8 mouse cellular contexts compared by ENCODE assay signal in the genomic region with DNA sequence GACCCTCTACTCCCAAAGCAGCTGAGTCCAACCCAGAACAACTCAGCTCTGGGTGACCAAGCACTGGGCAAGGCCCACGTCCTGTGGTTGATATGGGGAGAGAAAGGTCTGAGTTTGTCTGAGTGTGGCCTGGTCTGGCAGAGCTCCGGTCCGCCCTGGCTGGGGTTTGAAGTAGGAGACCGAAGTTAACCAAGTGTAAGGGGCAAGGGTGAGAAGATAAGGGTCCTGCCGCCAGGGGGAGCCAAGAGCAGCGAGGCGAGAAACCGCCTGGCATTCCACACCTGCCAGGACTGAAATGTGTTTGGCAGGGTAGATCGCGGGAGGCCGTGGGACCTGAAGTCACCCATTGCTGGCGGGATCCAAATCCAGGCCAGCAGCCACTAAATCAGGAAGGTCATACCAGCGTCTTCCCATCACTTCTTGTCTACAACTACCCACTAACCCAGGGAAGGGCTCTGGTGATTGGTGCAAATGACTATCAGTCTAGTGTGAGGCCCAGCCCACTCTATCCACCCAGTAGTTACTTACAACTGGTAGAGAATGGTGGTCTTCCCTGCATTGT. TPM values are rescaled to one million over a fixed set of nuclear protein-coding genes. Genes with fewer than 3 reads are reported as not detected.
DNase-seq lines count a peak whose midpoint lies in the region; ATAC-seq lines count a peak whose summit lies in the region.

No protein-coding gene starts in this region.

- intact Hi-C loops in gastrocnemius, postnatal 14 days (cut with DNase I; ENCODE audit: low total_unique reads) = no loop called here

- H3K4me1 ChIP-seq in liver, embryonic 16.5 days (ENCODE audit: control insufficient read depth, low read depth, low read length) = peaks cover 23% of the 10 kb centered on the region
- H3K4me1 ChIP-seq in neural tube, embryonic 11.5 days (ENCODE audit: control insufficient read depth, insufficient read depth, low read length) = no peaks in the 10 kb centered on the region

- H3K27me3 ChIP-seq in liver, embryonic 16.5 days (ENCODE audit: control insufficient read depth, insufficient read depth, low read depth, low read length) = peaks cover 4% of the 10 kb centered on the region; the same call in 1 of the 2 replicates
- H3K27me3 ChIP-seq in neural tube, embryonic 11.5 days (ENCODE audit: control insufficient read depth, insufficient read depth, low read length) = no peaks in the 10 kb centered on the region; the same call in 1 of the 2 replicates

- H3K4me2 ChIP-seq in liver, embryonic 16.5 days (ENCODE audit: low read depth, low read length) = peak overlapping the region; percentile 74
- H3K4me2 ChIP-seq in neural tube, embryonic 11.5 days (ENCODE audit: low read depth) = peak overlapping the region; percentile 85

- peak; percentile 66 to 72 for DNase-seq in right cerebral cortex, postnatal 10 days (ENCODE audit: low spot score in 2 of 2)
- DNase-seq in right cerebral cortex, adult 18-20 months = no peak
- peak; percentile 79 to 86 for DNase-seq in cerebellum, postnatal 25 days
- DNase-seq in gastrocnemius, postnatal 14 days = peak; percentile 80
- peak; percentile 76 for DNase-seq in neural tube, embryonic 11.5 days (ENCODE audit: low spot score)
- peak; percentile 90 for DNase-seq in thymus, postnatal 0 days (ENCODE audit: low spot score)

- 0 out of 2 replicates have a peak overlapping the region, but pooled peaks have one; percentile 7 for H3K9ac ChIP-seq in liver, embryonic 16.5 days (ENCODE audit: low read depth, low read length)
- H3K9ac ChIP-seq in neural tube, embryonic 11.5 days (ENCODE audit: low read length) = 0 out of 2 replicates have a peak overlapping the region, but pooled peaks have one; percentile 50

- no peaks in the 10 kb centered on the region for H3K36me3 ChIP-seq in liver, embryonic 16.5 days (ENCODE audit: control insufficient read depth, insufficient read depth)
- H3K36me3 ChIP-seq in neural tube, embryonic 11.5 days (ENCODE audit: control insufficient read depth, insufficient read depth, low read length) = no peaks in the 10 kb centered on the region

- peak; percentile 31 for ATAC-seq in inflammation-experienced regulatory T-cells, adult 6 months
- peak; percentile 55 for ATAC-seq in liver, embryonic 16.5 days (ENCODE audit: low read depth)
- peak; percentile 41; the same call in 1 of the 2 replicates for ATAC-seq in neural tube, embryonic 11.5 days (ENCODE audit: insufficient read depth, low FRiP score, low TSS enrichment)

- under 1% methylated on average over 13 of the region's 13 CpGs for WGBS in liver, embryonic 16.5 days (ENCODE audit: insufficient replicate concordance)
- WGBS in neural tube, embryonic 11.5 days = 5% methylated on average over 13 of the region's 13 CpGs

- no peaks in the 10 kb centered on the region for H3K9me3 ChIP-seq in liver, embryonic 16.5 days (replicated peaks; ENCODE audit: control insufficient read depth, low read length)
- no peaks in the 10 kb centered on the region for H3K9me3 ChIP-seq in neural tube, embryonic 11.5 days (ENCODE audit: control insufficient read depth, low read length)

- peak overlapping the region; percentile 56 for H3K4me3 ChIP-seq in liver, embryonic 16.5 days (ENCODE audit: low read depth, low read length)
- peak overlapping the region; percentile 38 for H3K4me3 ChIP-seq in neural tube, embryonic 11.5 days (ENCODE audit: low read depth, low read length)

- no peak overlapping the region for H3K27ac ChIP-seq in liver, embryonic 16.5 days (ENCODE audit: low read length)
- H3K27ac ChIP-seq in neural tube, embryonic 11.5 days (ENCODE audit: low read depth, low read length) = no peak overlapping the region

RNA-seq across cellular contexts. Expression of a gene that starts 1.4 kb away (rescaled TPM):
- total RNA-seq in gastrocnemius, postnatal 14 days (2021) = under 1 TPM; 0.64 to 0.75 TPM
- polyA plus RNA-seq in inflammation-experienced regulatory T-cells, adult 6 months (2017; shearing (Covaris generic)) = 10 to 100 TPM; 43.8 to 60.5 (median 53.2) TPM
- polyA plus RNA-seq in liver, embryonic 16.5 days (2015; fragmentation: Nextera tagmentation; extraction: Ambion mirVana) = 7.4 and 8.3 TPM in 2 replicates
- polyA plus RNA-seq in neural tube, embryonic 11.5 days (2014; fragmentation: Nextera tagmentation; extraction: Ambion mirVana) = 10.6 and 14.1 TPM in 2 replicates
- 201 and 211 TPM in 2 replicates for polyA plus RNA-seq in thymus, postnatal 0 days (2015; fragmentation: Nextera tagmentation; extraction: Ambion mirVana)

RNA-seq across cellular contexts. Expression of a gene that starts 8.4 kb away (rescaled TPM):
- 1 to 10 TPM; 6.2 to 8.0 TPM for total RNA-seq in gastrocnemius, postnatal 14 days (2021)
- 1 to 10 TPM; 1.1 to 8.5 (median 2.2) TPM for polyA plus RNA-seq in inflammation-experienced regulatory T-cells, adult 6 months (2017; shearing (Covaris generic))
- polyA plus RNA-seq in liver, embryonic 16.5 days (2015; fragmentation: Nextera tagmentation; extraction: Ambion mirVana) = 0.65 and 1.2 TPM in 2 replicates
- polyA plus RNA-seq in neural tube, embryonic 11.5 days (2014; fragmentation: Nextera tagmentation; extraction: Ambion mirVana) = 0.24 TPM in 1 of 2 replicates, not detected in the other
- polyA plus RNA-seq in thymus, postnatal 0 days (2015; fragmentation: Nextera tagmentation; extraction: Ambion mirVana) = 36.6 and 42.0 TPM in 2 replicates

RNA-seq across cellular contexts. Expression of a gene that starts 28.2 kb away (rescaled TPM):
- 100 to 1,000 TPM; 281 to 311 TPM for total RNA-seq in gastrocnemius, postnatal 14 days (2021)
- polyA plus RNA-seq in inflammation-experienced regulatory T-cells, adult 6 months (2017; shearing (Covaris generic)) = 1 to 10 TPM; 1.5 to 2.7 (median 2.4) TPM
- polyA plus RNA-seq in liver, embryonic 16.5 days (2015; fragmentation: Nextera tagmentation; extraction: Ambion mirVana) = 0.81 and 1.2 TPM in 2 replicates
- polyA plus RNA-seq in neural tube, embryonic 11.5 days (2014; fragmentation: Nextera tagmentation; extraction: Ambion mirVana) = 15.2 and 15.8 TPM in 2 replicates
- polyA plus RNA-seq in thymus, postnatal 0 days (2015; fragmentation: Nextera tagmentation; extraction: Ambion mirVana) = 3.9 and 5.0 TPM in 2 replicates

RNA-seq across cellular contexts. Expression of a gene that starts 31.9 kb away (rescaled TPM):
- 100 to 1,000 TPM; 628 to 686 TPM for total RNA-seq in gastrocnemius, postnatal 14 days (2021)
- polyA plus RNA-seq in inflammation-experienced regulatory T-cells, adult 6 months (2017; shearing (Covaris generic)) = 1,000 to 10,000 TPM; 2,465 to 4,071 (median 3,234) TPM
- polyA plus RNA-seq in liver, embryonic 16.5 days (2015; fragmentation: Nextera tagmentation; extraction: Ambion mirVana) = 478 and 526 TPM in 2 replicates
- 926 and 968 TPM in 2 replicates for polyA plus RNA-seq in neural tube, embryonic 11.5 days (2014; fragmentation: Nextera tagmentation; extraction: Ambion mirVana)
- polyA plus RNA-seq in thymus, postnatal 0 days (2015; fragmentation: Nextera tagmentation; extraction: Ambion mirVana) = 1,510 and 1,580 TPM in 2 replicates

RNA-seq across cellular contexts. Expression of a gene that starts 58.6 kb away (rescaled TPM):
- total RNA-seq in gastrocnemius, postnatal 14 days (2021) = under 1 TPM; 0.07 to 0.29 TPM
- polyA plus RNA-seq in inflammation-experienced regulatory T-cells, adult 6 months (2017; shearing (Covaris generic)) = under 1 TPM in 1 of 3 experiments, not detected in 2; 0.23 TPM
- polyA plus RNA-seq in liver, embryonic 16.5 days (2015; fragmentation: Nextera tagmentation; extraction: Ambion mirVana) = 0.05 TPM in 1 of 2 replicates, not detected in the other
- 6.6 and 6.8 TPM in 2 replicates for polyA plus RNA-seq in neural tube, embryonic 11.5 days (2014; fragmentation: Nextera tagmentation; extraction: Ambion mirVana)
- polyA plus RNA-seq in thymus, postnatal 0 days (2015; fragmentation: Nextera tagmentation; extraction: Ambion mirVana) = 0.23 and 0.45 TPM in 2 replicates
